Mouse (Mus musculus): ENCODE measurements around the gene Got1.
"Not testable (repeated sequence)": the region's sequence is repeated elsewhere in the genome, so short reads cannot be mapped to it uniquely, and the experiment has no call there.

The Got1 gene

GRCm38 (mm10) chr19:43521996-43522395 lies 2.4 kb downstream of the Got1 start:
- no peak for DNase-seq (ENCODE audit: low spot score in 2 of 2)

- no peak for DNase-seq (ENCODE audit: low spot score in 2 of 2)
Observed at GRCm38 (mm10) chr19:43521362-43521761, 3.0 kb downstream of the Got1 start.

GRCm38 (mm10) chr19:43520402-43520801 lies 4.0 kb downstream of the Got1 start:
- DNase-seq (ENCODE audit: low spot score in 2 of 2) = no peak

- no peak for DNase-seq (ENCODE audit: low spot score in 2 of 2)
Observed at GRCm38 (mm10) chr19:43519226-43519625, 5.2 kb downstream of the Got1 start.

GRCm38 (mm10) chr19:43518261-43518660 lies 6.1 kb downstream of the Got1 start:
- DNase-seq (ENCODE audit: low spot score in 2 of 2) = no peak

GRCm38 (mm10) chr19:43517808-43518207 lies 6.6 kb downstream of the Got1 start:
- DNase-seq (ENCODE audit: low spot score in 2 of 2) = no peak

GRCm38 (mm10) chr19:43517320-43517719 lies 7.1 kb downstream of the Got1 start:
- DNase-seq (ENCODE audit: low spot score in 2 of 2) = no peak

- no peak for DNase-seq (ENCODE audit: low spot score in 2 of 2)
Observed at GRCm38 (mm10) chr19:43516397-43517035, 7.9 kb downstream of the Got1 start.

- no peak for DNase-seq (ENCODE audit: low spot score in 2 of 2)
Observed at GRCm38 (mm10) chr19:43515668-43516396, 8.6 kb downstream of the Got1 start.

- no peak for DNase-seq (ENCODE audit: low spot score in 2 of 2)
Observed at GRCm38 (mm10) chr19:43513874-43514273, 10.5 kb downstream of the Got1 start.

- no peak for DNase-seq (ENCODE audit: low spot score in 2 of 2)
Observed at GRCm38 (mm10) chr19:43511621-43512620, 12.5 kb downstream of the Got1 start.

- DNase-seq (ENCODE audit: low spot score in 2 of 2) = no peak
Observed at GRCm38 (mm10) chr19:43510436-43511220, 13.8 kb downstream of the Got1 start.

GRCm38 (mm10) chr19:43505441-43505840 lies 19.0 kb downstream of the Got1 start:
- no peak for DNase-seq (ENCODE audit: low spot score in 2 of 2)

- DNase-seq (ENCODE audit: low spot score in 2 of 2) = not testable (repeated sequence)
Observed at GRCm38 (mm10) chr19:43503593-43503992, 20.8 kb downstream of the Got1 start.

GRCm38 (mm10) chr19:43502630-43503029 lies 21.8 kb downstream of the Got1 start:
- DNase-seq (ENCODE audit: low spot score in 2 of 2) = no peak

- no peak for DNase-seq (ENCODE audit: low spot score in 2 of 2)
Observed at GRCm38 (mm10) chr19:43498874-43499273, 25.5 kb downstream of the Got1 start.

GRCm38 (mm10) chr19:43497440-43497839 lies 27.0 kb downstream of the Got1 start:
- no peak for DNase-seq (ENCODE audit: low spot score in 2 of 2)

GRCm38 (mm10) chr19:43495846-43496245 lies 28.6 kb downstream of the Got1 start:
- DNase-seq (ENCODE audit: low spot score in 2 of 2) = peak in 1 of 2 experiments; percentile 48

- no peak for DNase-seq (ENCODE audit: low spot score in 2 of 2)
Observed at GRCm38 (mm10) chr19:43494914-43495313, 29.5 kb downstream of the Got1 start.

- no peak for DNase-seq (ENCODE audit: low spot score in 2 of 2)
Observed at GRCm38 (mm10) chr19:43493878-43494277, 30.5 kb downstream of the Got1 start.

- not testable (repeated sequence) for DNase-seq (ENCODE audit: low spot score in 2 of 2)
Observed at GRCm38 (mm10) chr19:43493316-43493715, 31.1 kb downstream of the Got1 start.
